Mouse (Mus musculus): ENCODE data around the gene Galnt13.

- TF ChIP-seq CTCF (IDR thresholded peaks at IDR 0.05; ENCODE audit: extremely low read depth, insufficient read length, insufficient replicate concordance, low read depth, low read length) (no peak), POLR2A (IDR thresholded peaks at IDR 0.05; ENCODE audit: low read depth, low read length) (no peak)
Observed at GRCm38 (mm10) chr2:54813670-54814256, 377.6 kb downstream of the Galnt13 start.
